Mouse (Mus musculus) CD4-positive naive resting alpha-beta T cell, adult 76 days (primary cell): ENCODE data around the gene Krt24. TPM values are rescaled to one million over a fixed set of nuclear protein-coding genes. Genes with fewer than 3 reads are reported as not detected.

Experiments
- total RNA-seq: library from RNA; stranded (reverse); gene quantifications from one replicate; pipeline ENCODE4 v1.2.4, GENCODE M21; 2023

The Krt24 gene
- not detected for total RNA-seq

GRCm38 (mm10) chr11:99284833-99285312, at the start of gene Krt24:
Gene Krt24 (minus strand): TSS chr11:99285262.

GRCm38 (mm10) chr11:99322851-99323250, 37.8 kb upstream of the Krt24 start, which contains the start of gene Krt25:
Gene Krt25 (minus strand): TSS chr11:99322951.

GRCm38 (mm10) chr11:99243820-99244374, 41.2 kb downstream of the Krt24 start, which contains the start of gene Krt222:
Gene Krt222 (minus strand): TSS chr11:99244085.

GRCm38 (mm10) chr11:99230261-99231048, 54.6 kb downstream of the Krt24 start, which contains the start of gene Smarce1:
Gene Smarce1 (minus strand): TSS chr11:99231017.

Other genes with a start within 250 kb of the Krt24 start
- gene Igfbp4, start 244.0 kb downstream of the Krt24 start, total RNA-seq, result 382 TPM
- 0.50 TPM for gene Tns4, start 196.0 kb downstream of the Krt24 start, total RNA-seq
- gene Ccr7, start 130.2 kb downstream of the Krt24 start, total RNA-seq, result 1,508 TPM
- gene Smarce1, start 54.2 kb downstream of the Krt24 start, total RNA-seq, result 193 TPM
- 0.53 TPM for gene Krt222, start 41.2 kb downstream of the Krt24 start, total RNA-seq
- gene Krt25, start 37.7 kb upstream of the Krt24 start, total RNA-seq, result not detected
- not detected for gene Krt26, start 52.7 kb upstream of the Krt24 start, total RNA-seq
- not detected for gene Krt27, start 65.8 kb upstream of the Krt24 start, total RNA-seq
- not detected for gene Krt28, start 89.6 kb upstream of the Krt24 start, total RNA-seq
- 4.6 TPM for gene Krt10, start 104.1 kb upstream of the Krt24 start, total RNA-seq
- not detected for gene Krt12, start 137.0 kb upstream of the Krt24 start, total RNA-seq
- gene Krt20, start 152.9 kb upstream of the Krt24 start, total RNA-seq, result not detected
- gene Krt23, start 207.9 kb upstream of the Krt24 start, total RNA-seq, result not detected
- not detected for gene Krt39, start 236.1 kb upstream of the Krt24 start, total RNA-seq